Mouse (Mus musculus) liver, postnatal 0 days (tissue): Measurements from ENCODE around the gene Olfr585.

Experiments
- CTCF ChIP-seq: sonication (generic); IDR thresholded peaks from 2 replicates; pipeline ENCODE4 v1.5.1; 2016; ENCODE audit warnings: antibody characterized with exemption, low read depth
- EP300 ChIP-seq: IDR thresholded peaks from 2 replicates; pipeline ENCODE4 v1.6.1; 2016; ENCODE audit warnings: antibody characterized with exemption, low read depth, mild to moderate bottlenecking

DNA sequence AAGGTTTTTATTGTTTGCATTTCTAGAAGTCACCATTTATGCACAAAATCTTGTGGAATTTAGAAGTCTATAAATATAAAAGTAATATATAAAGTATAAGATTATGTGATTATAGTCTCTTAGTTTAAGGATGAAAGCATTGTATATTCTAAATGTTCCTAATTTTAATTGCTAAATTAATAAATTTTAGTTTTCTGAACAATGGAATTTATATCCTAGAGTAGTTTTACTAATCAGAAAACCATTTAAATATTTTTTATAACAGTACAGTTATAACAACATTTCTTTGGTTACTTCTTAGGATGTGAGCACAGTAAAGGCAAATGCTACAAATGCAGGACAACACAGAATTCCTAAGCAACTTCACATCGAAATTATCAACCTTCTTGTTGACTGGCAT lies at the start of gene Olfr585:
- TF ChIP-seq CTCF: no peak
- TF ChIP-seq EP300: no peak
